Mouse (Mus musculus) embryo, embryonic 10.5 days (tissue): ENCODE results near the gene Olfr1089.

Source experiments
- DNase-seq: peaks from one replicate; pipeline ENCODE4 v3.0.0-alpha.2; 2015; ENCODE audit warnings: low spot score

The Olfr1089 gene

GRCm38 (mm10) chr2:86733601-86734000 lies at the start of gene Olfr1089:
Gene Olfr1089, minus strand, starts transcription at chr2:86733701.
- DNase-seq, result no peak

- DNase-seq, result no peak
Measured at GRCm38 (mm10) chr2:86782179-86782578, 48.7 kb upstream of the Olfr1089 start, which contains the start of gene Olfr1093. Gene Olfr1093, plus strand, starts transcription at chr2:86782479.

GRCm38 (mm10) chr2:86761050-86761449 lies 27.5 kb upstream of the Olfr1089 start:
- DNase-seq, result no peak

GRCm38 (mm10) chr2:86758893-86759292 lies 25.4 kb upstream of the Olfr1089 start, which contains the start of gene Olfr1090:
Gene Olfr1090, minus strand, starts transcription at chr2:86758993.
- no peak for DNase-seq

- no peak for DNase-seq
Measured at GRCm38 (mm10) chr2:86698295-86698694, 35.2 kb downstream of the Olfr1089 start, which contains the start of gene Olfr1087. Gene Olfr1087, minus strand, starts transcription at chr2:86698395.
